Comparison of ENCODE assay signal across 8 mouse cellular contexts in genomic region chr15:77342962-77343526, GRCm38 (mm10). TPM values are rescaled to one million over a fixed set of nuclear protein-coding genes. Genes with fewer than 3 reads are reported as not detected.
DNase-seq lines count a peak whose midpoint lies in the region; ATAC-seq and TF ChIP-seq lines count a peak whose summit lies in the region.

No protein-coding gene starts in this region.

- 0 out of 2 replicates have a peak, but pooled peaks have one; percentile 8 for ATAC-seq in heart, embryonic 11.5 days (replicated peaks; ENCODE audit: insufficient number of reproducible peaks, low FRiP score, low TSS enrichment)
- no peak; the same call in 1 of the 2 replicates for ATAC-seq in hindbrain, postnatal 0 days
- peak; percentile 6; the same call in 1 of the 2 replicates for ATAC-seq in midbrain, embryonic 14.5 days (ENCODE audit: low FRiP score, low TSS enrichment)
- no peak for ATAC-seq in CD4-positive, CD25-positive, alpha-beta regulatory T cell, adult 4 months

- peak overlapping the region; percentile 84 for H3K27ac ChIP-seq in heart, embryonic 11.5 days (ENCODE audit: low read depth, low read length)
- peak overlapping the region; percentile 85 for H3K27ac ChIP-seq in embryonic facial prominence, embryonic 10.5 days (replicated peaks)
- peak overlapping the region; percentile 79 for H3K27ac ChIP-seq in hindbrain, postnatal 0 days
- peak overlapping the region; percentile 38; the same call in 1 of the 2 replicates for H3K27ac ChIP-seq in midbrain, embryonic 14.5 days (replicated peaks; ENCODE audit: low read depth, low read length)

- peak overlapping the region; percentile 29 for H3K4me3 ChIP-seq in heart, embryonic 11.5 days (ENCODE audit: low read depth, low read length)
- H3K4me3 ChIP-seq in embryonic facial prominence, embryonic 10.5 days: peak overlapping the region; percentile 42
- 0 out of 2 replicates have a peak overlapping the region, but pooled peaks have one; percentile 3 for H3K4me3 ChIP-seq in hindbrain, postnatal 0 days (ENCODE audit: low read length)
- H3K4me3 ChIP-seq in midbrain, embryonic 14.5 days (replicated peaks; ENCODE audit: low read depth, low read length): peak overlapping the region; percentile 11; the same call in 1 of the 2 replicates

- no peak for DNase-seq in heart, postnatal 4 days
- peak; percentile 27 for DNase-seq in embryonic facial prominence, embryonic 10.5 days (ENCODE audit: low spot score)
- no peak for DNase-seq in hindbrain, postnatal 0 days (ENCODE audit: low spot score)
- DNase-seq in midbrain, embryonic 14.5 days: no peak
- no peak for DNase-seq in c-Kit-positive CD71-positive TER-119-positive erythroid progenitor cells, embryonic 14.5 days (ENCODE audit: low spot score)
- no peak for DNase-seq in left cerebral cortex, adult 8-10 months (ENCODE audit: low spot score in 2 of 2)

- H3K9me3 ChIP-seq in heart, embryonic 11.5 days (replicated peaks; ENCODE audit: control insufficient read depth, low read length): no peaks in the 10 kb centered on the region
- no peaks in the 10 kb centered on the region; the same call in 1 of the 2 replicates for H3K9me3 ChIP-seq in embryonic facial prominence, embryonic 10.5 days
- H3K9me3 ChIP-seq in hindbrain, postnatal 0 days (ENCODE audit: low read length): no peaks in the 10 kb centered on the region
- no peaks in the 10 kb centered on the region for H3K9me3 ChIP-seq in midbrain, embryonic 14.5 days (ENCODE audit: control insufficient read depth, low read length)

- no peaks in the 10 kb centered on the region for H3K36me3 ChIP-seq in heart, embryonic 11.5 days (ENCODE audit: control insufficient read depth, insufficient read depth, low read length)
- H3K36me3 ChIP-seq in embryonic facial prominence, embryonic 10.5 days (replicated peaks): no peaks in the 10 kb centered on the region
- H3K36me3 ChIP-seq in hindbrain, postnatal 0 days (ENCODE audit: insufficient read depth, low read length): no peaks in the 10 kb centered on the region
- no peaks in the 10 kb centered on the region for H3K36me3 ChIP-seq in midbrain, embryonic 14.5 days (ENCODE audit: control insufficient read depth, insufficient read depth, low read length)

- peak overlapping the region; percentile 61 for H3K9ac ChIP-seq in heart, embryonic 11.5 days (ENCODE audit: low read depth, low read length)
- peak overlapping the region; percentile 25 for H3K9ac ChIP-seq in hindbrain, postnatal 0 days (replicated peaks; ENCODE audit: low read length)
- H3K9ac ChIP-seq in midbrain, embryonic 14.5 days (replicated peaks; ENCODE audit: low read length): peak overlapping the region; percentile 46; the same call in 1 of the 2 replicates

- no peak for TF ChIP-seq CTCF in hindbrain, postnatal 0 days (IDR thresholded peaks at IDR 0.05; ENCODE audit: low read depth)

- peak overlapping the region; percentile 64 for H3K4me2 ChIP-seq in heart, embryonic 11.5 days
- peak overlapping the region; percentile 55 for H3K4me2 ChIP-seq in hindbrain, postnatal 0 days (ENCODE audit: low read depth, low read length)
- peak overlapping the region; percentile 39 for H3K4me2 ChIP-seq in midbrain, embryonic 14.5 days (ENCODE audit: low read length)

- WGBS in heart, embryonic 11.5 days (ENCODE audit: insufficient replicate concordance): 19% methylated on average over 18 of the region's 18 CpGs
- WGBS in embryonic facial prominence, embryonic 10.5 days: 20% methylated on average over 18 of the region's 18 CpGs
- WGBS in hindbrain, postnatal 0 days: 19% methylated on average over 18 of the region's 18 CpGs
- 24% methylated on average over 18 of the region's 18 CpGs for WGBS in midbrain, embryonic 14.5 days

- H3K27me3 ChIP-seq in heart, embryonic 11.5 days (ENCODE audit: control insufficient read depth, insufficient read depth, low read length): no peaks in the 10 kb centered on the region
- no peaks in the 10 kb centered on the region for H3K27me3 ChIP-seq in embryonic facial prominence, embryonic 10.5 days (replicated peaks; ENCODE audit: low read depth, poor library complexity, severe bottlenecking)
- H3K27me3 ChIP-seq in hindbrain, postnatal 0 days (ENCODE audit: insufficient read depth, low read length): no peaks in the 10 kb centered on the region
- no peaks in the 10 kb centered on the region for H3K27me3 ChIP-seq in midbrain, embryonic 14.5 days (ENCODE audit: control insufficient read depth, insufficient read depth, low read length)

- H3K4me1 ChIP-seq in heart, embryonic 11.5 days (ENCODE audit: control insufficient read depth, insufficient read depth, low read length): peaks cover 26% of the 10 kb centered on the region
- H3K4me1 ChIP-seq in embryonic facial prominence, embryonic 10.5 days: peaks cover 69% of the 10 kb centered on the region
- H3K4me1 ChIP-seq in hindbrain, postnatal 0 days (ENCODE audit: insufficient read depth, low read length): peaks cover 16% of the 10 kb centered on the region
- peaks cover 18% of the 10 kb centered on the region for H3K4me1 ChIP-seq in midbrain, embryonic 14.5 days (ENCODE audit: control insufficient read depth, insufficient read depth, low read length)

RNA-seq across cellular contexts. Expression of gene Rbfox2, which starts 36.2 kb away (rescaled TPM):
- polyA plus RNA-seq in heart, embryonic 11.5 days (2014; fragmentation: Nextera tagmentation; extraction: Ambion mirVana): 81.1 and 81.5 TPM in 2 replicates
- total RNA-seq in heart, postnatal 4 days (2021): 100 to 1,000 TPM; 175 to 186 TPM
- polyA plus RNA-seq in embryonic facial prominence, embryonic 10.5 days (2016; fragmentation: Nextera tagmentation; extraction: Ambion mirVana): 60.7 and 61.9 TPM in 2 replicates
- 294 and 339 TPM in 2 replicates for total RNA-seq in hindbrain, postnatal 0 days (2014; rRNA removed)
- polyA plus RNA-seq in hindbrain, postnatal 0 days (2015; fragmentation: Nextera tagmentation; extraction: Ambion mirVana): 84.1 and 91.9 TPM in 2 replicates
- polyA plus RNA-seq in midbrain, embryonic 14.5 days (2014; fragmentation: Nextera tagmentation; extraction: Ambion mirVana): 195 and 282 TPM in 2 replicates
- not detected for polyA plus RNA-seq in CD4-positive, CD25-positive, alpha-beta regulatory T cell, adult 4 months (2017; shearing (Covaris generic))
- 100 to 1,000 TPM; 211 to 245 (median 225) TPM for total RNA-seq in left cerebral cortex, adult 8-10 months (2022)

RNA-seq across cellular contexts. Expression of gene Apol7a, which starts 55.9 kb away (rescaled TPM):
- 0.13 TPM in 1 of 2 replicates, not detected in the other for polyA plus RNA-seq in heart, embryonic 11.5 days (2014; fragmentation: Nextera tagmentation; extraction: Ambion mirVana)
- under 1 TPM in 1 of 2 experiments, not detected in 1; 0.12 TPM for total RNA-seq in heart, postnatal 4 days (2021)
- polyA plus RNA-seq in embryonic facial prominence, embryonic 10.5 days (2016; fragmentation: Nextera tagmentation; extraction: Ambion mirVana): not detected in 2 replicates
- not detected in 2 replicates for total RNA-seq in hindbrain, postnatal 0 days (2014; rRNA removed)
- not detected in 2 replicates for polyA plus RNA-seq in hindbrain, postnatal 0 days (2015; fragmentation: Nextera tagmentation; extraction: Ambion mirVana)
- polyA plus RNA-seq in midbrain, embryonic 14.5 days (2014; fragmentation: Nextera tagmentation; extraction: Ambion mirVana): not detected in 2 replicates
- polyA plus RNA-seq in CD4-positive, CD25-positive, alpha-beta regulatory T cell, adult 4 months (2017; shearing (Covaris generic)): not detected
- under 1 TPM; 0.18 to 0.48 (median 0.29) TPM for total RNA-seq in left cerebral cortex, adult 8-10 months (2022)

Comparison
In these comparisons a context has a peak if more than half of its experiments do, and no peak if none do; other contexts are left out.
1. ATAC-seq: peak in heart, embryonic 11.5 days (single experiment) and midbrain, embryonic 14.5 days (single experiment); none in hindbrain, postnatal 0 days (single experiment) and CD4-positive, CD25-positive, alpha-beta regulatory T cell, adult 4 months (single experiment).
2. RNA of gene Rbfox2, which starts 36.2 kb away (polyA plus RNA-seq): 195 to 282 TPM in midbrain, embryonic 14.5 days, 84.1 to 91.9 TPM in hindbrain, postnatal 0 days, 81.1 to 81.5 TPM in heart, embryonic 11.5 days and 60.7 to 61.9 TPM in embryonic facial prominence, embryonic 10.5 days; not detected in CD4-positive, CD25-positive, alpha-beta regulatory T cell, adult 4 months; every median in the first group is over 10 times any median in the second.
3. Peak in every context shown above with its lines, with median percentiles within 50 percentile points of each other: H3K27ac ChIP-seq, H3K4me2 ChIP-seq, H3K4me3 ChIP-seq and H3K9ac ChIP-seq.